Mouse (Mus musculus): Measurements from ENCODE around the gene Tmem119. TPM values are rescaled to one million over a fixed set of nuclear protein-coding genes. Genes with fewer than 3 reads are reported as not detected.

Tmem119 gene
- total RNA-seq, 4 experiments from 2014 or later = 21.4 to 31.5 (median 25.0) TPM

DNA sequence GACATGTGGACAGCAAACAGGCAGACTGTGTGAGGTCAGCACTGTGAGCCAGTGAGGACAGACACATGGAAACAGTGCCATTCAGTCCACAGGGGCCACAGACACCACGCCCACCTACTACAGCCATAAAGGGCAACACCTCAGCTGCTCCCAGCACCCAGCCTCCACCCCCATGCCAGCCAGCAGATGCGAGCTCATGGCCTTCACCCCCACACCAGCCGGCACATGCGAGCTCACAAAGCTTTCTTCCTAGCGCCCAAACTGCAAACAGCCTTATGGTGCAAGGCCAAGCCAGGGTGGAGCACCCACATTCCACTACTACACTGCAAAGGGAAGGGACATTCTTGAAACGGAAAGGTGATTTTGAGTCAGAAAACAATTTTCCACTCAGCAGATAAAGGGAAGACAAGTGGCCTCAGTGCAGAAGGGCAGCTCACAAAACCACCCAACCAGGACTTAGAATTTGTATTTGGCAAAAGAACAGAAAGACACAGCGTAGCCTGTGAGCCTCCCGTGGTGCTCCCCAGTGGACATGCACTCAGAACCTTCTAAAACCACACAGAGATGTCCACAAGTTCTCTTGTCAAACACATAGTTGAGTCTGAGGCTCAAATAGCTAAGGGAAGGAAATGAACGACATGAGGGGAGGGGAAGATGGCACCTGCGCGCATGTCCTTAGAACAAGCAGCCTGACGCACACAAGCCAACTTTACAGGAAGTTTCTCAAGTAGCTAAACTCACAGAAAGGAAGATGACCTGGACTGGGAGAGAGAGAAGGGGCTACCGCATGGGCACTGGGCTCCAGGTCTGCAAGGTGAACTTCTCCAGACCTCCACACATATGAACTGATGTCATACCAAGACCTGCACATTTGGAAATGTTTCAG, 34.4 kb downstream of the Tmem119 start:
- DNase-seq (ENCODE audit: low spot score in 2 of 2) = no peak

- DNase-seq (ENCODE audit: low spot score in 2 of 2) = no peak
These were observed 35.9 kb downstream of the Tmem119 start for GRCm38 (mm10) chr5:113764426-113764825.

GRCm38 (mm10) chr5:113761585-113761984, 38.7 kb downstream of the Tmem119 start:
- no peak for DNase-seq (ENCODE audit: low spot score in 2 of 2)

GRCm38 (mm10) chr5:113755347-113756030, 44.8 kb downstream of the Tmem119 start:
- no peak for DNase-seq (ENCODE audit: low spot score in 2 of 2)

DNA sequence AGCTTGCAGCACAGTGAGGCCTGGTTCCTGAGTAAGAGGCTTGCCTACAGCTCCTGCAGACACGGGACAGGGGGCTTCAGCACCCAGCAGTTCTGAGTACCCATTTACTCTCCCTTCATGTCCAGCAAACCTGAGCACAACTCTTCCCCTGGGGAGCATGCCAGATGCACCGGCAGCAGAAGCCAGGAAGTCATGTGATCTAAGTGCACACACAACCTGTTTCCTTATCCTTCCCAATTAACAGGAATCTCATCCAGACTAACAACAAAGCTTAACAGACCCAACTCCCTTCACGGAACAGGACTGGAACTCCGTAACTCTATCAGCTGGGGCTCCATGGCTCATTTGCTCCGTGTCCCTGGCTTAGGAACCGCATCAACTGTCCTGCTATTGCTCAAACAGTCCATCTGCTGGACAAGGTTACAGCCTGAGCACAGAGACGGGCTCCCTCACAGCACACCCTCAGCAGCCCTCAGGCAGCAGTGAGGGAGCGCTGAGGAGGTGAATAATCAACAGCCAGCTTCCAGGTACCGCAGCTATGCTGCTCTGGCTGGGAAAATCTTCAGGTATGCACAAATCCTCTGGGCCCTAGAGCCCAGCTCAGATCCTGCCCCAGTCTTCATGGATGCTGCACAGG, 48.7 kb downstream of the Tmem119 start:
- no peak for DNase-seq (ENCODE audit: low spot score in 2 of 2)

DNA sequence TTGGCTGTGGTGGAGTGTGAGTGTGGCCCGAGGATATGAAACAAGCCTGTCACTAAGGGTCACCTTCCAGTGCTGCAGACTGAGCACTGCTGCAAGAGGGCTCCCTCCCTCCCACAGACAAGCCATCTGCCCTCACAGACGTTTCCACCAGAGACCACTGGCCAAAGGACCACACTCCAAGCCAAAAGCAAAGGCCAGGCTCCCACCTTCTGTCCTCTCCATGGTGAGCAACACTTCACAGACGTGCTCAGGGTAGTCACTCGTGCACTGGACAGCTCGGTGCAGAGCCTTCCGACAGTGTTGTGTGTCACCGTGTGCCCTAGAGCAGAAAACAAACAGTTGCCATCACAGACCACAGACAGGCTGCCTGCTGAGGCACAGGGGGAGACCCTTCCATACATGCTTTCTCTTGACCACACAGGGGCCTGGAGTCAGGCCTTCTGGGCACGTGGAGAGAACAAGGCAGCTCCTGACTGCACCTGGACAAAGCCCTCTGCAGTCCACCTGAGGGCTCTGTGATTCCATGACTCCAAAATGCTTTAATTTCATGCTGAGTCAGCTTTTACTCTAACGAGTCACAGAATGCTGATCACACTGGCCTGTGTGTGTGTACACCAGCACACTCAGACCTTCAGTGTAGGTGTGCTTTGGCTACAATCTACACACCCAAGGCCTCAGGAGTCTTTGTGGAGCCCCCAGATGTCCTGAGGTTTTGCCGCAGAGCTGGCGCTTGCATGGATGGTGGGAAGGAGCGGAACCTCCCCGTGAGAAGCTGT, 51.6 kb downstream of the Tmem119 start:
- DNase-seq (ENCODE audit: low spot score in 2 of 2) = no peak

- DNase-seq (ENCODE audit: low spot score in 2 of 2) = no peak
These were observed 52.7 kb downstream of the Tmem119 start for GRCm38 (mm10) chr5:113747629-113748028.

Other genes with a start within 250 kb of the Tmem119 start
- gene Cmklr1, start 150.1 kb downstream of the Tmem119 start, total RNA-seq (2022) = 10 to 100 TPM in 1 of 4 experiments, 1 to 10 TPM in 3; 3.5 to 10.9 (median 7.1) TPM
- not detected for gene 1700069L16Rik, start 75.7 kb downstream of the Tmem119 start, total RNA-seq (2022)
- 10 to 100 TPM; 10.8 to 12.7 (median 12.2) TPM for gene Ficd, start 64.7 kb downstream of the Tmem119 start, total RNA-seq (2022)
- gene Sart3, start 28.0 kb downstream of the Tmem119 start, total RNA-seq (2022) = 10 to 100 TPM; 38.2 to 43.8 (median 41.5) TPM
- 100 to 1,000 TPM; 124 to 132 (median 128) TPM for gene Iscu, start 27.8 kb downstream of the Tmem119 start, total RNA-seq (2022)
- gene Selplg, start 32.1 kb upstream of the Tmem119 start, total RNA-seq (2022) = 10 to 100 TPM; 26.2 to 60.3 (median 40.2) TPM
- gene Coro1c, start 108.2 kb upstream of the Tmem119 start, total RNA-seq (2022) = 10 to 100 TPM; 76.3 to 95.4 (median 86.2) TPM
- 10 to 100 TPM; 25.6 to 29.5 (median 27.1) TPM for gene Ssh1, start 193.4 kb upstream of the Tmem119 start, total RNA-seq (2022)
- under 1 TPM in 1 of 4 experiments, not detected in 3; 0.30 TPM for gene Dao, start 203.2 kb upstream of the Tmem119 start, total RNA-seq (2022)